Mouse (Mus musculus): ENCODE data around the gene Ccr3.

DNA sequence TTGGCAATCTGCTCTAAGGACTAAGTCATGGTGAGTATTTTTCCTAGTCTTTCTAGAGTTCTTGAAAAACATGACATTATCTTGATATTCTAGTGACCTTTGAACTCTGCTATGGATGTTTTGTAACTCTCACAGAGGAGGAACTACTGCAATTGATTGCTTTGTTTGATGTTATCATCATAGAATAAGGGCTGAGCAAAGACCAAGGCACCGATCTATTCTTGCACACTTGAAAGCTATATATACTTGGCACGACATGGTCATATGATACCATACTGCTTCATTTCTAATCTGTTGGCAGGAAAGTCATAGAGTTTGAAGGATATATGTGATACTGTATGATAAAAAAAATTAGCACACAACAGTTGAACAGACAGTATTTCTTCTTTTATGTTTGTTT lies 22.0 kb upstream of the Ccr3 start:
- no peak for TF ChIP-seq CTCF (IDR thresholded peaks at IDR 0.05; ENCODE audit: extremely low read depth, insufficient read depth, low read length)
- no peak for TF ChIP-seq POLR2A (IDR thresholded peaks at IDR 0.05; ENCODE audit: extremely low read depth, insufficient read depth, low read length)

Data from cortical plate, adult 2 months (tissue).